Mouse (Mus musculus): ENCODE measurements at regions not wholly inside any gene's neighbourhood (a gene's known extent, or its start where the extent isn't known, plus 50 kb on each side); places are given as distances from the start of the nearest gene placed in this dataset.

- ATAC-seq: peak; percentile 90
- H3K4me3 ChIP-seq: peak overlapping the region; percentile 24; the same call in 1 of the 2 replicates
- peak overlapping the region; percentile 41; the same call in 1 of the 2 replicates for H3K9ac ChIP-seq
- WGBS: under 1% methylated on average over 16 of the region's 16 CpGs
- H3K36me3 ChIP-seq (ENCODE audit: poor library complexity, severe bottlenecking): no peaks in the 10 kb centered on the region
- peaks cover 15% of the 10 kb centered on the region for H3K4me1 ChIP-seq
- no peak overlapping the region for H3K27ac ChIP-seq
- H3K27me3 ChIP-seq: no peaks in the 10 kb centered on the region
- no peaks in the 10 kb centered on the region for H3K9me3 ChIP-seq (replicated peaks)
- peak overlapping the region; percentile 57 for H3K4me2 ChIP-seq
These were observed 154.7 kb upstream of the Tmtc1 start for GRCm38 (mm10) chr6:148598746-148599337.

GRCm38 (mm10) chr6:148595009-148595770 lies 151.0 kb upstream of the Tmtc1 start:
- Histone ChIP-seq H3K27ac (no peak overlapping the region), H3K27me3 (no peaks in the 10 kb centered on the region), H3K9ac (no peak overlapping the region), H3K9me3 (replicated peaks) (no peaks in the 10 kb centered on the region), H3K4me2 (no peak overlapping the region), H3K4me1 (peaks cover 15% of the 10 kb centered on the region), H3K4me3 (no peak overlapping the region), H3K36me3 (ENCODE audit: poor library complexity, severe bottlenecking) (no peaks in the 10 kb centered on the region)
- no peak for ATAC-seq
- 71% methylated on average over 3 of the region's 3 CpGs for WGBS

GRCm38 (mm10) chr6:148588971-148589370 lies 144.8 kb upstream of the Tmtc1 start:
- Histone ChIP-seq H3K4me1 (no peaks in the 10 kb centered on the region), H3K9me3 (replicated peaks) (no peaks in the 10 kb centered on the region), H3K9ac (no peak overlapping the region), H3K27me3 (no peaks in the 10 kb centered on the region), H3K27ac (no peak overlapping the region), H3K36me3 (ENCODE audit: poor library complexity, severe bottlenecking) (no peaks in the 10 kb centered on the region), H3K4me2 (no peak overlapping the region), H3K4me3 (no peak overlapping the region)
- 49% methylated on average over 4 of the region's 4 CpGs for WGBS
- no peak for ATAC-seq

GRCm38 (mm10) chr6:148586439-148587321 lies 142.5 kb upstream of the Tmtc1 start:
- ATAC-seq: peak; percentile 78
- no peak overlapping the region for H3K9ac ChIP-seq
- no peaks in the 10 kb centered on the region for H3K9me3 ChIP-seq (replicated peaks)
- no peak overlapping the region for H3K4me3 ChIP-seq
- H3K36me3 ChIP-seq (ENCODE audit: poor library complexity, severe bottlenecking): no peaks in the 10 kb centered on the region
- WGBS: 75% methylated on average over 10 of the region's 10 CpGs
- no peaks in the 10 kb centered on the region for H3K27me3 ChIP-seq
- H3K27ac ChIP-seq: no peak overlapping the region
- no peaks in the 10 kb centered on the region for H3K4me1 ChIP-seq
- no peak overlapping the region for H3K4me2 ChIP-seq

- Histone ChIP-seq H3K4me1 (no peaks in the 10 kb centered on the region), H3K9ac (no peak overlapping the region), H3K27me3 (no peaks in the 10 kb centered on the region), H3K9me3 (replicated peaks) (no peaks in the 10 kb centered on the region), H3K4me3 (no peak overlapping the region), H3K4me2 (no peak overlapping the region), H3K36me3 (ENCODE audit: poor library complexity, severe bottlenecking) (no peaks in the 10 kb centered on the region), H3K27ac (no peak overlapping the region)
- 88% methylated on average over 2 of the region's 2 CpGs for WGBS
- no peak for ATAC-seq
These were observed 139.9 kb upstream of the Tmtc1 start for GRCm38 (mm10) chr6:148584126-148584525.

- Histone ChIP-seq H3K4me2 (no peak overlapping the region), H3K4me1 (peaks cover 4% of the 10 kb centered on the region; the same call in 1 of the 2 replicates), H3K27ac (no peak overlapping the region), H3K9me3 (replicated peaks) (no peaks in the 10 kb centered on the region), H3K36me3 (ENCODE audit: poor library complexity, severe bottlenecking) (no peaks in the 10 kb centered on the region), H3K4me3 (no peak overlapping the region), H3K9ac (no peak overlapping the region), H3K27me3 (no peaks in the 10 kb centered on the region)
- peak; percentile 55; the same call in 1 of the 2 replicates for ATAC-seq
- 61% methylated on average over 3 of the region's 3 CpGs for WGBS
These were observed 134.1 kb upstream of the Tmtc1 start for GRCm38 (mm10) chr6:148578281-148578680.

GRCm38 (mm10) chr6:148577663-148578062 lies 133.5 kb upstream of the Tmtc1 start:
- H3K4me3 ChIP-seq: no peak overlapping the region
- no peak overlapping the region for H3K4me2 ChIP-seq
- no peak for ATAC-seq
- WGBS: 89% methylated on average over 3 of the region's 3 CpGs
- no peaks in the 10 kb centered on the region for H3K27me3 ChIP-seq
- H3K4me1 ChIP-seq: peaks cover 4% of the 10 kb centered on the region; the same call in 1 of the 2 replicates
- no peak overlapping the region for H3K27ac ChIP-seq
- H3K9me3 ChIP-seq (replicated peaks): no peaks in the 10 kb centered on the region
- no peak overlapping the region for H3K9ac ChIP-seq
- H3K36me3 ChIP-seq (ENCODE audit: poor library complexity, severe bottlenecking): no peaks in the 10 kb centered on the region

GRCm38 (mm10) chr6:148574742-148575453 lies 130.7 kb upstream of the Tmtc1 start:
- H3K27ac ChIP-seq: no peak overlapping the region

GRCm38 (mm10) chr6:148572201-148572600 lies 128.0 kb upstream of the Tmtc1 start:
- Histone ChIP-seq H3K9me3 (replicated peaks) (no peaks in the 10 kb centered on the region), H3K4me1 (no peaks in the 10 kb centered on the region), H3K27ac (no peak overlapping the region), H3K4me2 (no peak overlapping the region), H3K36me3 (ENCODE audit: poor library complexity, severe bottlenecking) (no peaks in the 10 kb centered on the region), H3K27me3 (no peaks in the 10 kb centered on the region), H3K4me3 (no peak overlapping the region), H3K9ac (no peak overlapping the region)
- 73% methylated on average over 5 of the region's 5 CpGs for WGBS
- peak; percentile 59; the same call in 1 of the 2 replicates for ATAC-seq

More at GRCm38 (mm10) chr6:148574742-148575453, 130.7 kb upstream of the Tmtc1 start:
- peaks cover 4% of the 10 kb centered on the region; the same call in 1 of the 2 replicates for H3K4me1 ChIP-seq
- 82% methylated on average over 7 of the region's 7 CpGs for WGBS
- H3K36me3 ChIP-seq (ENCODE audit: poor library complexity, severe bottlenecking): no peaks in the 10 kb centered on the region
- ATAC-seq: no peak
- H3K4me3 ChIP-seq: no peak overlapping the region
- no peak overlapping the region for H3K4me2 ChIP-seq
- no peaks in the 10 kb centered on the region for H3K27me3 ChIP-seq
- no peak overlapping the region for H3K9ac ChIP-seq
- H3K9me3 ChIP-seq (replicated peaks): no peaks in the 10 kb centered on the region

- H3K27ac ChIP-seq: no peak overlapping the region
- no peaks in the 10 kb centered on the region for H3K9me3 ChIP-seq (replicated peaks)
- ATAC-seq: peak; percentile 70; the same call in 1 of the 2 replicates
- H3K9ac ChIP-seq: no peak overlapping the region
- H3K36me3 ChIP-seq (ENCODE audit: poor library complexity, severe bottlenecking): no peaks in the 10 kb centered on the region
- H3K27me3 ChIP-seq: no peaks in the 10 kb centered on the region
- no peak overlapping the region for H3K4me2 ChIP-seq
- no peaks in the 10 kb centered on the region for H3K4me1 ChIP-seq
- WGBS: 70% methylated on average over 3 of the region's 3 CpGs
- H3K4me3 ChIP-seq: no peak overlapping the region
These were observed 127.5 kb upstream of the Tmtc1 start for GRCm38 (mm10) chr6:148571651-148572050.

- no peak overlapping the region for H3K9ac ChIP-seq
- H3K4me2 ChIP-seq: no peak overlapping the region
- H3K4me3 ChIP-seq: no peak overlapping the region
- 15% methylated on average over 2 of the region's 2 CpGs for WGBS
- H3K9me3 ChIP-seq (replicated peaks): no peaks in the 10 kb centered on the region
- H3K27me3 ChIP-seq: no peaks in the 10 kb centered on the region
- no peak overlapping the region for H3K27ac ChIP-seq
- no peak for ATAC-seq
- peaks cover 8% of the 10 kb centered on the region for H3K4me1 ChIP-seq
- H3K36me3 ChIP-seq (ENCODE audit: poor library complexity, severe bottlenecking): no peaks in the 10 kb centered on the region
These were observed 120.0 kb upstream of the Tmtc1 start for GRCm38 (mm10) chr6:148564146-148564545.
